Mouse (Mus musculus) cerebellum, adult 11-12 months (tissue): ENCODE measurements at regions not wholly inside any gene's neighbourhood (a gene's known extent, or its start where the extent isn't known, plus 50 kb on each side); places are given as distances from the start of the nearest gene placed in this dataset.
"Not testable (repeated sequence)": the region's sequence is repeated elsewhere in the genome, so short reads cannot be mapped to it uniquely, and the experiment has no call there.

Experiments used
- DNase-seq: peaks from one replicate; pipeline ENCODE4 v3.0.0; 2022

DNA sequence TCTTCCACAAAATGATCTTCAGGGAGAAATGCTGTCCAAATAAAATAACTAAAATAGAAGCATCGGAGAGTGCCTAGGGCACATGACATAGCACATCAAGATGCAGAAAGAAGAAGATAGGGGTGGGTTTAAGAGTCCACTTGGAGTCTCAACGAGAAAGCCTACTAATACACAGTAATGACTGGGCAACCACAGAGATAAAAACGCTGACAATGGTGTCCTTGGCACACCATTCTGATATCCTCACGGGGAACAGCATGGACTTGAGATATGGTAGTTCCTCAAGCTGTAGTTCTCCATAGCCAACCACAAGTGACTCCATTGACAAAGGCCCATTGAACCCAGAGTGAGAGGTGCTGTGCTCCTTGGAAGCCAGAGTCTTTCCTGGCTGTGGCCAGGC lies 105.8 kb downstream of the Dad1 start:
- DNase-seq, result no peak

- DNase-seq, result no peak
Measured at GRCm38 (mm10) chr14:54147546-54147945, 106.4 kb downstream of the Dad1 start.

- DNase-seq, result no peak
Measured at GRCm38 (mm10) chr14:54145743-54146741, 107.9 kb downstream of the Dad1 start.

- no peak for DNase-seq
Measured at GRCm38 (mm10) chr14:54143828-54144227, 110.1 kb downstream of the Dad1 start.

DNA sequence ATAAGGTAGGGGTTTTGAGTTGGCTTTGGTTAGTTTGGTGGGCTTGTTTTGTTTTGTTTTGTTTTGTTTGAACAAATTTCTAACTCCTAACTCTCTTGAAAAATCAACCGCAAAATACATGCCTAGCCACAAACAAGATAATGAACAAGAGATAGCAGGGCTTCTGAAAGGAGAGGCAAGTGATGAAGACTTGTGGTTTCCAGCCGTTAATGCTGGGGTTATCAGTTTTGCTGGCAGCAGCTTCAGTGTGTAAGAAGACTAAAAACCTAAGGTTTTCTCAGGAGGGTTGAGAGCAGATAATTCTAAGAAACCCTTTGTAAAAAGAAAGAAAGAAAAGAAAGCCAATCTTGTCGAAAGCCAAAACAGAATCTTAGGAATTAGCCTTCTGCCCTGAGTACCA lies 115.6 kb downstream of the Dad1 start:
- DNase-seq, result no peak

DNA sequence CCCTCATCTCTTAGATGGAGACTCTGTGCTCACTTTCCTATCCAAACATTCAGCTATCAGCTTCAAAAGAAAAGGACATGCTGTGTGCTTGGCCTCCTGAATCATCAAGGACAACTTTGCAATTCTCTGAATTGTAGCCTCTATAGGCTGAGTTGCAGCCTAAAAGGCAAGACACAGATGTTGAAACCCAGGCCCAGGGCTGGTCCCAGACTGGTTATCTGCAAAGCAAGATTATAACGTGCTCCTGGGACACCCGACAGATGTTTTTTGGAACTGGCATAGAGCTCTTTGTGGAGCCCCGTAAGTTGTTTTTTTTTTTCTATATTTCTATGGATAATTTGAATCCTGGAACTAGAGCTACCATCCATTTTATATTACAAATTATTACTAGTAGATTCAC lies 117.4 kb downstream of the Dad1 start:
- DNase-seq, result no peak

GRCm38 (mm10) chr14:54128334-54128733 lies 125.6 kb downstream of the Dad1 start:
- no peak for DNase-seq

- DNase-seq, result no peak
Measured at GRCm38 (mm10) chr14:54125510-54125909, 128.4 kb downstream of the Dad1 start.

GRCm38 (mm10) chr14:54121973-54122372 lies 131.9 kb downstream of the Dad1 start:
- DNase-seq, result no peak

DNA sequence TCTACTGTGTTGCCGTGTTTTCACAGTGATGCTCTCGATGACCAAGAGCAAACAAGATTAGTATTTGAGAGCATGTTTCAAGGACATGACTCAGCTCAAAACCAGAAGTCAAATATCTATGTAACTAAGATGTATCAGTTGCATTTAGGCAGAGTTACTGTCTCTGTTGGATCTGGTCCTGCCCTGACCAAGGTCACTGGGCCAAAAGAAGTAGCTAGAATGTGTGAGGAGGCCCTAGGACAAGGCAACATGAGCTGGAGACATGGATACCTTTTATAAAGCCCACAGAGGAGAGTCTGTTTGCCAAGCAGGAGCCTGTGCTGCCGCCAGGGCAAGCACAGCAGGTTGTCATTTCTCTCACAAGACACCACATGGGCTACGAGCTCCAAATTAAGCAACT lies 132.6 kb downstream of the Dad1 start:
- no peak for DNase-seq

- no peak for DNase-seq
Measured at GRCm38 (mm10) chr14:54120194-54120593, 133.7 kb downstream of the Dad1 start.

- not testable (repeated sequence) for DNase-seq
Measured at GRCm38 (mm10) chr14:54117607-54118006, 136.3 kb downstream of the Dad1 start.

DNA sequence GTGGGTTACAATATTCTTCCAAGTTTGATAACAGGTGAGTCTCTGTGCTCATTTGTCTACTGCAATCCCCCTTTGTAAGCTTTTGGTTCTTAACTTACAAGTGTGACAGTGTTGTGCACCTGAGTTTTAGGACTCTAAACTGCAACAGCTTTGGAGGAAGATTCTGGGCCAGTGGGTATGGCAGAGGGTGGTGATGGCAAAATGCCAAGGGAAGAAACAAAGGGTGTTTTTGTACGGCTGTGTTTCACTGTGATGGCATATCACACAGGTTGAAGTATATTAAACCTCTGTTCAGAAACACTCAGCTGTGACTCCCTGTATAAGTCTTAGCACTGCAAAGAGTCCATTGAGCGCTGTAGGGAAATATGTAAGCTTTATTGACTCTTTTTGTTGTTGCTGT lies 140.7 kb downstream of the Dad1 start:
- DNase-seq, result no peak

DNA sequence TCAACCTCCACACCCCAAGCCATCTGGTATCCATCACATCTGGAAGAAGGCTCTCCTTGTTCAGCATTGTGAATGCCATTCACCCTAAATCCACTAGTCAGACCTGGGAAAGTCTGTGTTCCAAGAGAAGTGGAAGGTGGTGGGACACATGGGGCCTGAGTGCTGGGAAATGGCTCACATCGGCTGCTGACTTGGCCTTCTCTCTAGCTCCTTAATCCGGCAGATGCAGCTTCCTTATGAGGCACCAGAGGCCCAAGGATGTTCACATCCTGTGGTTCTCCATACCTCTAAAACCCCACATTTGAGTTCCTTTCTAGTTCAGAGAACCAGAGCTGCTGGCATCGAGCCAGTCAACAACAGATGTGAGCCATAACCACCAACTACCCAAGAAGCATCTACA lies 142.9 kb downstream of the Dad1 start:
- no peak for DNase-seq

GRCm38 (mm10) chr14:54109129-54109528 lies 144.8 kb downstream of the Dad1 start:
- DNase-seq, result no peak

DNA sequence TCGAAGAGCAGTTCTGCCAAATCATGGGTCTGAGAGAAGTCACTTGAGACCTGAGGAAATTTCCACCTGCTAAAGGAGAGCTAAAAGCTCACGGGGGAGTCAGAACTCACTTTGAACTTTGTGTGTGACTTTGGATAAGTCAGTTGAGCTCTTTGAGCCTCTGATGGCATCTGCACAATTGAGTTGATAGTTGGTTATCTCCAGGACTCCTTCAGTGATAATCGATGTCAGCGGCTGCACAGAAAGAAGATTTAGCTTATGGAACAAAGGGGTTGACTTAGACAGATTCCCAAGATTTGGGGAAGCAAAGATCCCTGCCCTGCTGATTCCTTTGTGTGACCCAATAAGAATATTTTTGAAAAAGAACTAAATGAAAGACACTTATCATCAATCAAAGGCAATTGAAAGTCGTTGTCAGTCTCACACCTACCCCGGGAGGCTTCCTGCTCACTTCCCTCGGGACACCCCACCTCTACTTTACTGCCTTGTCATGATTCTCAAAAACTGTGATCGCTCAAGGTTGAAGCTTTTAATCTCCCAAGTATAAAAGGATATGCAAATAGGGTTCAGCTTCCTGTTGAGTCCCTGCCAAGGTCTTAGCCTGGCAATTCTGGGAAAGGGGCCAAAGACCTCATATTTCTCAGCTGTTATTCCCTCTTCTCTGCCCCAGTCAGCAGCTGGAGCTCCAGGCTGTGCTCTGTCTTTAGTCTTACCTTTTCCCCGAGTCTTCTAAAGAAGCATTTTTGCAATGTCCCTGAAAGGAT lies 145.4 kb downstream of the Dad1 start:
- DNase-seq, result no peak

DNA sequence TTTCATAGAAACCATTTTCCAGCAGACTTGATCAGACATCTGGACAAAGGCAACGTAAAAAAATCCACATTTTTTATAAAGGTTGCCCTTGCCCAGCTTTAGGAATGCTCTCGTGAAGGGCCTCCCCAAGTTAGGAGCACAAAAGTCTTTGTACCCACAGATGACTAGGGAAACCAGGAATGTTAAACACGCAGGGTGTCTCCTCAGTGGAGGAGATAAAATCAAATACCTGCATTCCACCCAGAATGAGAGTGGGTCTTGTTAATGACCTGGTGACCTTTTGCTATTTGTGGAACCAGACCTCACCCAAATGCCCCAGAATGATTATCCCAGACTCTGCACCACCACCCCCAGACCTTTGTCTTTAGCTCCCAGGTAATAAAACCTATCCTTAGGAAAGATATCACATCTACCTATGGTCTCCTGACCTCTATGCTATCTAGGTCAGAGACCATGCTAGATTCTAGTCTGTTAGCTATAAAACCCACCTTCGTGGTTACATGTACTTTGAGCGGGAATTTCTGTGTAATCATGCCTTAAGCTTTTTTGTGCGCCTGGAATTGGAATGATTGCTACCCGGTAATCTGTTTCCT lies 146.6 kb downstream of the Dad1 start:
- DNase-seq, result no peak

DNA sequence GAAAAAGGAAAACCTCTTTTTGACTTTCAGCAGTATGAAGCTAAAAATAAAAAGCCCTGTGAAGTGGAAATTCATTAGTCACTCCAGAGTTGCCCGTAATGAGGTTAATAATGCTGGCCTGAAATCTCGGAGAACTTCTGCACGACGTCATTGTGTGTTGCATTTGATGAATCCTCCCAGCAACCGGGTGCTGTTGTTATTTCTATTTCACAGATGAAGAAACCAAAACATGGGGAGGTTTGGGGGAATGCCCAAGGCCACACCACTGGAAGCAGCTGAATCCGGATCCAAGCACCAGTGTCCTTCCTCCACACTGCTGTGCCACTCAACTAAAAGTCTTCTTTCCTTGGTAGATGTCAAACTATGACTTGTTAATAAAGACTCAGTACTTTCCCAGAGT lies 149.7 kb downstream of the Dad1 start:
- no peak for DNase-seq

GRCm38 (mm10) chr14:54103541-54103940 lies 150.4 kb downstream of the Dad1 start:
- DNase-seq, result no peak

GRCm38 (mm10) chr14:54103115-54103514 lies 150.8 kb downstream of the Dad1 start:
- DNase-seq, result no peak

DNA sequence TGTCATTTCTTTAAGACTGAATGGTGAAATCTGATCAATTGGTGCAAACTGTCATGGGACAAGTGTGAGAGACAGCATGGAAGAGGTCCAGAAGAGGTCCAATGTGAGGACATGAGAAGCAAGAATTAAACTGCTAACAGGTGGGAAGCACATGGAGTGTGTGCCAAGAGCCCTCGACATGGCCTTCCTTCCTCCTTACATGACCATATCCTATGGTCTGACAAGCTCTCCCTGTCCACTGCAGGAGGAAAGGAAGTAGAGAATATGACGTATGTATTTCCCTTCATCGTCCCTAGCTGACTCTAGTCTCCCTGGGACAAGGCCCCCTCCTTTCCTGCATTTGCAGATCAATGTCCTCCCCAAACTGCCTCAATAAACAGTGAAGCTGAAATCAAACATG lies 152.1 kb downstream of the Dad1 start:
- DNase-seq, result no peak

DNA sequence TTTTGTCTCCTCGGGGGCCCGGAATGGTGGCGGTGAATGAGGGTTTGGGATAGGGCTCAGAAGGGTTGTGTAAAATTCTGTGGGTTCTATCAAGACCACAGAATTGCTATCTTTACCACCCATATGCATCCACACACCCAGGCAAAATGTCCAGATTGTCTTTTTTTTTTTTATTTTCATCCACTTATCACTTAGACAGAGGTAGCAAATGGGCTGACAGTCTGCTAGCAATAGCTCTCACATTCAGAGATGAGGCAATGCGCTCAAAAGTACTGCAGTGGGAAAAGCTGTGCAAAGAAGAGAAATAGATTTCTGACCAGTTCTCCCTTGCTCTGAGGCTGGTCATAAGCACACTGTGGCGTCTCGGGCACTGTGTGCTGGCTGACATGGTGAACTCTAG lies 154.5 kb downstream of the Dad1 start:
- no peak for DNase-seq

- DNase-seq, result no peak
Measured at GRCm38 (mm10) chr14:54098122-54098775, 155.7 kb downstream of the Dad1 start.
